Mouse (Mus musculus) heart, postnatal 36 days (tissue): ENCODE measurements around the gene Rtn3. TPM values are rescaled to one million over a fixed set of nuclear protein-coding genes. Genes with fewer than 3 reads are reported as not detected.
"Not testable (repeated sequence)": the region's sequence is repeated elsewhere in the genome, so short reads cannot be mapped to it uniquely, and the experiment has no call there.

ENCODE experiments used
- DNase-seq, 2 experiments: peaks; one replicate each; pipeline ENCODE4 v3.0.0; 2021 to 2022
- intact Hi-C: fragments of 180-260 bp; cut with DNase I; formaldehyde crosslinking; loops from one replicate; pipeline ENCODE4 v1.15.1; 2025
- total RNA-seq, 2 experiments: library from RNA; stranded (reverse); gene quantifications; 2 replicates each; pipeline ENCODE4 v1.2.3; 2021

The Rtn3 gene
- 10 to 100 TPM; 75.7 to 76.9 TPM for total RNA-seq

DNA sequence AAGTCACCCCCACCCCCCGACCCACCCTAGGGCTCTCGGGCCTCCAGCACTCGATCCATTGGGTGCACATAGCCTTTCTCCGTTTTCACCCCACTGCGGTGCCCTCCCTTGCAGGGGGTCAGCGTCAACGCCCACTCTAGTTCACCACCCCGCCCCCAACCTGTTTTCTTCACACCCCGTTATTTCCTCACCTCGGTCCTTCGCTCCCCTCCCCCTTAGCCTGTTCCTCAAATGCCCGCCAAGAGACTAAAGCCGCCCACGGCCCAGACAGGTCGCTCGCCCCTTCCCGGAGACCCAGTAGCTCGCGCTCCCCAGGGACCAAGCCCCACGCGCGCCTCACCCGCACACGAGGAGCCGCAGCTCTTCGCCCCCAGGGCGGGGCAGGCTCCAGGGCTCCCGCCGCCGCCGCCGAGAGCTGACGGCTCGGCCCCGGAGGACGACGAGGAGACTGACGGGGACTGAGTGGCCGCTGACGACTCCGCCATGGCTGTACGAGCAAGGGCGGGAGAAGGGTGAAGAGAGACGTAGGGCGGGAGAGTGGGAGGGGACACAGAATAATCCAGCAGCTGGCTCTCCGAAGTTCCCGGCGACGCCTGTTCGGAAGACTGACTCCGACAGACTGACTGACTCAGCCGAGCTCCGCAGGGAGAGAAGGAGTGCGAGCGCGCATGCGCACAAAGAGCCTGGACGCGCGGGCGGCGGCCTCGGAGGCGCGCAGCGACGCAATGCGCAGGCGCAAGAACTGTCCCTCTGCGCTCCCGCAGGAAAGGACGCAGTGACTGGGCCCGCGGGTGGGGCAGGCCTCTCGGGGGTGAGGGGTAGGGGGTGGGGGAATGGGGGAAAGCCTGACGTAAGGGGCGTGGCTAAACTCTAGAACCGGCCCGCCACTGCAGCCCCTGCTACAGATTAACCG is at the start of gene Rtn3:
Gene Rtn3 (minus strand): TSS at position 683 of the 913 bp plus-strand sequence.
- peak; percentile 96 to 97 for DNase-seq
- intact Hi-C loops, result loop anchor here (5.0 kb wide), 1 partner anchor 41 kb away; no protein-coding TSS in a partner anchor

DNA sequence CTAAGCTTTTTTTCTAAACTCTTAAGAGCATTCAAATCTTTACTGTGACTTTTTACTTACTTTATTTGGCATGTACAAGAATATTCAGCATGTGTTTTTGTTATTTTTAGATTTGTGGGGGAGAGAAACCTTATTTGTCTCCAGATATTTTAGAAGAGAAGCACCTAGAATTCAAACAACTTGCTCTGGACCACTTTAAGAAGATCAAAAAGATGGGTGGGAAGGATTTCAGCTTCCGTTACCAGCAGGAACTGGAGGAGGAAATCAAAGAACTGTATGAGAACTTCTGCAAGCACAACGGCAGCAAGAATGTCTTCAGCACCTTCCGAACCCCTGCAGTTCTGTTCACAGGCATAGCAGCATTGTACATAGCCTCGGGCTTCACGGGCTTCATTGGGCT is 48.8 kb upstream of the Rtn3 start:
- intact Hi-C loops, result loop anchor here (2.0 kb wide), 1 partner anchor 25 kb away; the partner anchor contains the start of gene Pla2g16
- DNase-seq, result no peak

DNA sequence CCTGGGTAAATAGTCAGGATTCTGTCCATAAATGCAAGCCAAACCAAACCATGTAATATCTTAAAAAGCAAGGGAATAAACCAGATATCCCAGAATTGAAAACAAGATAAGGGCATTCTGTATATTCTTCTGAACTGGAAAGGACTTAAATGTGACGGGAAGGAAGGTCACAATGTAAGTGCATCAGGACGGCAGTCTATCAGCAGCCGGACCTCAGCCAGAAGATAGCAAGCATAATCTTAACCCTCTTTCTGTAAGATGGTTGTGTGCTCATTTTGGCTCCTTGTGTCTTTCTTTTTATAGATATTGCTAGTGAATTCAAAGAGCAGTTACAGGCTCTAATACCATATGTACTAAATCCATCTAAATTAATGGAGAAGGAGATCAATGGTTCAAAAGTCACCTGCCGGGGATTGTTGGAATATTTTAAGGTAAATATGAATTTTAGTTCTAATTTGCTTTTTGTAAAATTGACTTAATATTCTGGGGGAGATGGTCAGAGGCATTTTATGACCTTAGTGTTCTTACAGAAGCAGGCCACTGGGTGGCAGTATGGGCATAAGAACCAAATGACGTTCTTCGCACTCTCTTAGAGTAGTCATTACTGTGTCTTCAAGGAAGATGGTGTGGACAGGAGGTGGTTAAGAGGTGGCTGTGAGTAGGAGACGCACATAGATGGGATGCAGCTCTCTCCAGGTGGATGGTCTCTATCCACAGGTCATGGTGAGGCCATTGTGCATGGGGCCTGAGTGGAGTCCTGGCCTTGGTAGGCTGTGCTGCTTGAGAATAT is 45.8 kb upstream of the Rtn3 start:
- intact Hi-C loops, result loop anchor here (1.0 kb wide), 2 partner anchors 66 to 88 kb away; no protein-coding TSS in a partner anchor
- DNase-seq, result peak; percentile 59 to 71

DNA sequence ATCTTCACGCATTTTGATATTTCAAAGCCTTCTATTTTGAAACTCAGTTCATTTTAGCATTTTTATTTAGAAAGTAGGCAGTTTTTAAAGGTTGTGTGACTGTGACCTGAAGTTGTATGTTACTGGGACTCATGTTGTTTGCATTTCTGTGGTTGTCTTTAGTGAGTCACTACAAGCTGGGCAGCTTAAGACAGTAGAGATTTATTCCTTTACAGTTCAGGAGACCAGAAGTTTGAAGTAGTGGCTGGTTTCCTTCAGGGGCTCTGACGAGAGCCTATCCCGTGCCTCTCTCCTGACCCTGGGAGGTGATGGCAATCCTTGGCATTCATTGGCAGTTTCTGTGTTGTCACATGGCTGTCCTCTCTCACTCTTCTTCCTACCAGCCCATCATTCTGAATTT is 41.8 kb upstream of the Rtn3 start:
- no peak for DNase-seq
- intact Hi-C loops, result no loop called here

DNA sequence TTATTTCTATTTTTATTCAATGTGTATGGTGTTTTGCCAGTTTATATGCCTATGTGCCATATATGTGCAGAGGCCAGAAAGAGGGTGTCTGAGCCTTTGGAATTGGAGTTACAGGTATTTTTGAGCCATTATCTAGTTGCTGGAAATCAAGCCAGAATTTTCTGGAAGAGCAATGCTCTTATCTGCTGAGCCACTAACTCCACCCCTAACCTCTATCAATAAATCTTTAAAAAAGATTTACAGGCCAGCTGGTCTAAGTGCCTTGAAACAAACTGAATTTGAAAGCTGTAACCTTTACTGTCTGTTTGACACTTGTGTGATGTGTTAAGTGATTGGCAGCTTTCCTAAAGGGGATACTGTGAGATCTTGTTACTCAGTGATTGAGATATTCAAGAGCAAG is 40.7 kb upstream of the Rtn3 start:
- intact Hi-C loops, result loop anchor here (2.0 kb wide), 1 partner anchor 83 kb away; no protein-coding TSS in a partner anchor
- no peak for DNase-seq

DNA sequence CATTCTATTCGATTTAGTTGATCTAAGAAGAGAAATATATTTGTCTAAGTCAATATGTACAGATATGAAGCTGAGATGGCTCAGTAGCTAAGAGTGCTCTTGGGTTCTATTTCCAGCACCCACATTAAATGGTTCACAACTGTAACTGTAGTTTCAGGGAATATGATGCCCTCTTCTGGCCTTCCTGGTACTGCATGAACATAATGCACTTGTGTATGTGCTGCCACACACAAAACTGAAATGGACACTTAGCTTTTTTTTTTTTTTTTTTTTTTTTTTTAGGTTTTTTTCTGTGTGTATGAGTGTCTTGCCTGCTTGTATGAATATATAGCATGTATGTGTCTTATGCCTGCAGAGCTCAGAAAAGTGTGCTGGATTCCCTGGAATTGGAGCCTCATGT is 40.2 kb upstream of the Rtn3 start:
- intact Hi-C loops, result loop anchor here (2.0 kb wide), 1 partner anchor 82 kb away; no protein-coding TSS in a partner anchor
- DNase-seq, result peak in 1 of 2 experiments; percentile 18

DNA sequence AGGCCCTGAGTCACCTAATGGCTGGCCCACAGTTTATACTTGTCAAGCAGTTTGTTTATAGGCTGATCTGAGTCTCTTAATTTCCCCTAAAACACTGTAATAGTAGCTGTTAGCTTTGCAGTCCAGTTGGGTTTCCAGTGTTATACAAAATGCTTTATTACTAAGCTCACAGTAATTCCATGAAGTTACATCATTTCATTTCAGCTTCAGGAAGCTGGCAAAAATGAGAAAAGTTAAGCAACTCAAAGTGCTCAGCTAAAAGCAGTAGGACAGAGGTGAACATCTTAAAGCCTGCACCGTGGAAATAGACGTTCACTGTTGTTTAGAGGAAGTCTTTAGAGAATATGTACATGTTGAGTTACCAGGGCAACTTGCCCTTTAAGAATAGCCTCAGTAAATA is 39.8 kb upstream of the Rtn3 start:
- intact Hi-C loops, result loop anchor here (2.0 kb wide), 1 partner anchor 82 kb away; no protein-coding TSS in a partner anchor
- no peak for DNase-seq

DNA sequence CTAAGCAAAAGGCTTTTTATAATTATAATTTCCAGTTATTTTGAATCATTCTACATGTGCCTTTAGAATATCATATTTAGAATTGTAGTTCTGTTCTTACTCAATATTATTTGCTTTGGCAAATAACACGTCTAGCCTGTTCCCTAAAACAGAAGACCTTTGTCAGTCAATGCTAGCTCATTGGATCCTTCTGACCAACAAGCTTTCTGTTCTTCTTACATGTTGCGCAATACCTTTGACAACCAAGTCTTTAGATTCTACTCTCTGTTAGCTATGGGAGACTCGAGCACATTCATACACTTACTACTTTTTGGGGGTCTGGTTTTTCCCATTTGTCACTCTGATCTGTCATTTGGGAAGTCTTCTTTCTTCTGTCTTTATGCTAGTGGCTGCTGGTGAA is 38.5 kb upstream of the Rtn3 start:
- no peak for DNase-seq
- intact Hi-C loops, result loop anchor here (2.0 kb wide), 1 partner anchor 81 kb away; no protein-coding TSS in a partner anchor

DNA sequence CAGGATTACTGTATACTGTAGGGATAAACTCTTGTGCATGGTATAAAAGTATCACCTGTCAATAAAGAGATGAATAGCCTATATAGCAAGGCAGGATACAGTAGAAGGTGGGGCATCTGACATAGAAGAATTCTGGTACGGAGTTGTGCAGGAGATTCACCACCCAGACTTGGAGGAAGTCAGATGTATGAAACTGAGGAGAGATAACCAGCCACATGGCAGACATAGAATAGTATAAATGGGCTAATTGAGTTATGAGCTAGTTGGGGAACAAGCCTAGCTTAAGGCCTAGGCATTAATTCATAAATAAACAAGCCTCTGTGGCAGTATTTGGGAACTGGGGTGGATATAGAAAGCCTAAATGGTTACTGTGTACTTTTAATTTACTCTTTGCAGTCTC is 33.4 kb upstream of the Rtn3 start:
- DNase-seq, result no peak
- intact Hi-C loops, result no loop called here

DNA sequence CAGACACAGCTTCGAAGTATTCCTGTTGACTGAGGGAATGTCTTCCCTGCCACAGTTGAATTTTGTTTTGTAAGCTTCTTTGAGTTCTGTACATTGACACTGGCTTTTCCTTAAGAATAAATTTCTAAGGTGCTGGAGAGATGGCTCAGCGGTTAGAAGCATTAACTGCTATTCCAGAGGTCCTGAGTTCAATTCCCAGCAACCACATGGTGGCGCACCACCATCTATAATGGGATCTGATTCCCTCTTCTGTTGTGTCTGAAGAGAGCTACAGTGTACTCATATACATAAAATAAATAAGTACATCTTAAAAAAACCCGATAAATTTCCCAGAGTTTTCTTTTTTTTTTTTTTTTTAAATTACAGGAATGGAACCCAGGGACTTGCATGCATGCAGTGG is 24.9 kb upstream of the Rtn3 start:
- DNase-seq, result peak in 1 of 2 experiments; percentile 11
- intact Hi-C loops, result no loop called here

DNA sequence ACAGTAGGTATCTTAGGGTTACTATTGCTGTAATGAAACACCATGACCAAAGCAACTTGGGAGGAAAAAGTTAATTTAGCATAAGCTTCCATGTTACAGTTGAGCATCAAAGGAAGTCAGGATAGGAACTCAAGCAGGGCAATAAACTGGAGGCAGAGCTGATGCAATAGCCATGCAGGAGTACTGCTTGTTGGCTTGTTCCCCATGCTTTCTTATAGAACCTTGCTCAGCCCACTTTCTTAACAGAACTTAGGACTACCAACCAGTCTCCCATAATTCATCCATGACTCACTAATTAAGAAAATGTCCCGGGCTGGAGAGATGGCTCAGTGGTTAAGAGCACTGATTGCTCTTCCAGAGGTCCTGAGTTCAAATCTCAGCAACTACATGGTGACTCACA is 23.2 kb upstream of the Rtn3 start:
- intact Hi-C loops, result no loop called here

DNA sequence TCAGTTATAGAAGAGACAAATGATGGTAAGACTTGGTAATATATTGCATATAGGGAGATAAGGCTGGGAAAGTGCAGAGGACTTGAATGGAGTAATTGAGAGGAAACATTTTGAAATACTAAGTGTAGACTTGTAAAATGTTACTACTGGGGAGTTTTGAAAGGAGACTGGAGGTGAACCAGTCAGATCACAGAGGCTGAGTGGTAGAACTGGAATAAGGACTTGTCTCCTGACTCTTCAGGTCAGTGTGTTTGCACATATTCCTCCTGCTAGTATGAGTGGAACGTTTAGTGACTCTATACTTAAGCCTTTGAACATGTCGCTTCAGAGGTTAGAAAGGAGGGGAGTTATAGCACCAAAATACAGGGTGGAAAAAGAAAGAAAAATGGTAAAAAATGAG is 19.4 kb upstream of the Rtn3 start:
- DNase-seq, result no peak
- intact Hi-C loops, result no loop called here

More for the DNA sequence above, 23.2 kb upstream of the Rtn3 start:
- DNase-seq, result no peak

DNA sequence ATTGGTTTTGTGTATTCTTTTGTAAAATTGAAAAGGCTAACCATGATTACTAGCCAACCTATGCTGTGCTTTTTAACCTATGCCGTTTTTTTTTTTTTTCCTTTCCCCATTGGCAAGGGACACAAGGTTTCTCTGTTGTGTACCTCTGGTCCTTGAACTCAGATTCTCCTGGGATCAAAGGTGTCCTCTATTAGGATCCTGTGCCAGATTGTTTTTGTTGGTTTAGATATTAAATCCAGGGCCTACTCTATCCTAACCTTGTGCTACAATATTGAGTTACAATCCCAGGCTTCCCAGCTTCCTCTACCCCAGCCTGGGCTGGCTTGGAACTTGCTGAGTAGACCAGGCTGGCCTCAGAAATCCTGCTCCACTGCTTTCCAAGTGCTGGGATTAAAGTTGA is 17.6 kb upstream of the Rtn3 start:
- no peak for DNase-seq
- intact Hi-C loops, result no loop called here

DNA sequence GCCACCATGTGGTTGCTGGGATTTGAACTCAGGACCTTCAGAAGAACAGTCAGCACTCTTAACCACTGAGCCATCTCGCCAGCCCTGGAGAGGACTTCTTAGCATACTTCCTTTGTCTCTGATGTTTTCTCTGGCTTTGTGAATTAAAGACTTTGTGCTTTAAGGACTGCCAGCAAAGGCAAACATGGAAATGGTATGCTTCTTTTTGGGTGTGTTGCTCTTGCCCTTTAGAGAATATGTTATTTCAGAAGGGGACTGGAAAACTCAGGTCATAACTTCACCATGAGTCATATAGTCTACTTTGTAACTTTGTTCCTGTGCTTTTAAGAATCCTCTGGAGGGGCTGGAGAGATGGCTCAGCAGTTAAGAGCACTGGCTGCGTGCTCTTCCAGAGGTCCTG is 15.7 kb upstream of the Rtn3 start:
- intact Hi-C loops, result no loop called here

DNA sequence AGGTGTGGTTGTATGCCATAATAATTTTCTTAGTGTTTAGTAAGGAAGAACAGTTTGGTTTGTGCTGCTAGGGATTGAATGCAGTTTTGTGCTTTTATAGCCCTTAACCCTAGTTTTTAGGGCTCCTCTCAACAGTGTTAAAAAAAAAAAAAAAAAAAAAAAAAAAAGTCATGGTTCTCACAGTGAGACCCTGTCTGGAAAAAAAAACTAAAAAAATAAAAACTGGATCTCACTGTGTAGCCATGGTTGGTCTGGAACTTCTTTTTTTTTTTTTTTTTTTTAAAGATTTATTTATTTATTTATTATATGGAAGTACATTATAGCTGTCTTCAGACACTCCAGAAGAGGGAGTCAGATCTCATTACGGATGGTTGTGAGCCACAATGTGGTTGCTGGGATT is 13.0 kb upstream of the Rtn3 start:
- intact Hi-C loops, DNase-seq: not testable (repeated sequence)

More for the DNA sequence above, 15.7 kb upstream of the Rtn3 start:
- no peak for DNase-seq

DNA sequence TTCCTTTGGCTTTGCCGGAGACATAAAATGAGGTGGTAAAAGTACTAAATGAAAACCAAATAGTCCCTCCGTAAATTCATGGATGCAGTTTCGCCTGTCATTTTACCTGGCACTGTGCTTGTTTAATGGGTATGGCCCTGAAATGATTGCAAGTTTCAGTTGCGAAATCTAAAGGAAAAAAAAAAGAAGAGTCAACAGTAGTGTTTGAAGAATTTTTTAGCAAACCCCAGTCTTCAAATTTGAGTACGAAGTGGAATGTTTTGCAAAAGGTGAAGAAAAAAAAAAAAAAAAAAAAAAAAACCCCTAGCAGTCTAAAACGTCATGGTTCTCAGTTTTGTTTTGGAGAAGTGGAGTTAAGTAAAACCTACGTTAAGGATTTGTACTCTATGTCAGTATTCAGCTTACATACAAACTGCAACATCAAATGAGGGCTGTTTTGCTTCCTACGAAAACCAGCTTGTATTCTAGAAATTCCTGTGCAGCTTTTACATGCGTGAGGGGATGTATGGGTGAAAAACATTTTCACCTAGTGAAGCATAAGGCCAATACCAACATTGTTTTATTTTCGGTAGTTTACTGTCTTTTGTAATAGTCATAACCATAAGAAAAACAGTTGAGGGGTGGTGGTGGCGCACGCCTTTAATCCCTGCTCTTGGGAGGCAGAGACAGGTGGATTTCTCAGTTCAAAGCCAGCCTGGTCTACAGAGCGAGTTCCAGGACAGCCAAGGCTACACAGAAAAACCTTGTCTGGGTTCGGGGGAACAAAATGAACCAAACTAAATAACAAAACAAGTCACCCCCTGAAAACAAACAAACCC is 12.3 kb upstream of the Rtn3 start:
- intact Hi-C loops, result no loop called here
- no peak for DNase-seq

DNA sequence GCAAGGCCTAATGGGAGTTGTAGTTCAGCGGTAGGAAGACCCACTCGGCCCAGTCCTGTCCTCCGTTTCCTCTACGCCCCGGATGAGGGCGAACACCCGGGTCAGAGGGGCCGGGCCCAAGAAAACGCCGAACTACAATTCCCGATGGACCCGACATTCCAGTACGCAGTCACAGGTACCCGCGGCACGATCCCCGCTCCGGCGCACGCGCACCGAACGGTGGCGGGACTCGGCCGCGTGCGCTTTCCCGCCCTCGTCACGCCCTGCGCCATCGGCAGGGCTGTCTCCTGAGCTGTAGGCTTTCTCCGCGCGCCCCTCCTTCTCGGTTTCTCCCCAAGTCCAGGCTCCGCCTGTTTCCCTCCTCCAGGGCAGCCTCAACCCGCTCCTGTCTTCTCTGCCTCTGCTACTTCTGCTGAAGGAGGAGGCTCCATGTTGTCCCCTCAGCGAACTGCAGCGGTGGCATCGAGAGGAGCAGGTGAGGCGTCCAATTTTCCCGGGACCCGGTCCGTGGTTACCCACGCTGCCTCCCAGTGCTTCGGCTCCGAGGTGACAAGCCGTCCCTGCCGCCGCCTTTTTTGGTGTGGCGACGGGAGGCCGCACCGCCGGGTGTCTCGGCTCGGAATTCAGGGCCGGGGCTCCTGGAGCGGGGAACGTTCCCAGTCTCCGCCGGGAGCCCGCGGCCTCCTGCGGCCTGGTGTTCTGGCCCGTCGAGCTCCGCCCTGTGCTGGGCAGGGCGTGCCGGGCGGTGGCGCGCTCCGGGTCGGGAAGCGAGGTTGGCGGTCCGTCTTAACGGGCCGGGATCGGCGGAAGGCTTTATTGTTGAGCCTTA is 11.3 kb upstream of the Rtn3 start:
- intact Hi-C loops, result no loop called here
- peak; percentile 90 to 94 for DNase-seq

DNA sequence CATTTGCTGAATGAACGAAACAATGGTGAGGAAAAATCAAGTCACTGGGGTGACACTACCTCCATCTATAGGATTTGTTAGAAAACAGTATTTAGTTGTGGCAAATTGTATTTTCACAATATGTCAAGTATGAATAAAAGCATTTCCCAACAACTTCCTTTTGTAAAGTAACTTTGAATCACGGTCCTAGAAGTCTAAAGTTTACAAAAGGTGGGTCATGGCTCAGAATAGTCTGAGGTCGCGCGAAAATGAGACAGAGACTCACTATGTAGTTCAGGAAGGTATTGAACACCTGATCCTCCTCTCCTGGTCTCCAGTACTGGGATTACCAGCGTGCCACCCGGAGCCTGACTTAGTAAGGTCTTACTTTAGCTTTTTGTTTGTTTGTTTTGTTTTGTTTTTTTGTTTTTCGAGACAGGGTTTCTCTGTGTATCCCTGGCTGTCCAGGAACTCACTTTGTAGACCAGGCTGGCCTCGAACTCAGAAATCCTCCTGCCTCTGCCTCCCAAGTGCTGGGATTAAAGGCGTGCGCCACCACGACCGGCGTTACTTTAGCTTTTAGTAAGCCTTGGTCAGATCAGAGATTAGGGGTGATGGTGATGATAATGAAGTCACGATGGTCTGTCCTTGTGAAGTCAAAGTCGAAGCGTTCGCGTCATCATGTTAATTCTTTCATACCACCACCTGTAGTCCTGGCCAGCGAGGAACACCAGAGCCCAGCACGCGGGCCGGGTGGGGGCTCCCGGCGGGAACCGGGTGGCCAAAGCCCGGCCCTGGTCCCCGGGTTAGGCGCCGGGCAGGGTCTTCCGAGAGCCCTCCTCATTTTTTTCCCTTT is 10.5 kb upstream of the Rtn3 start, which contains the start of gene Atl3:
Gene Atl3 (plus strand): TSS at position 689 of the 835 bp plus-strand sequence.
- no peak for DNase-seq
- intact Hi-C loops, result no loop called here
